Mouse (Mus musculus) megakaryocyte, embryonic 14.5 days (primary cell): Measurements from ENCODE around the gene B4gat1.

Experiments used
- FLI1 ChIP-seq: IDR thresholded peaks from 2 replicates; pipeline ENCODE4 v1.6.1; 2012; ENCODE audit warnings: low read length, inconsistent platforms, mixed read lengths
- GATA1 ChIP-seq: IDR thresholded peaks from 3 replicates; pipeline ENCODE4 v1.6.1; 2012; ENCODE audit warnings: mixed read lengths, low read length, inconsistent platforms, borderline replicate concordance

GRCm38 (mm10) chr19:4999445-5000140, 39.0 kb upstream of the B4gat1 start:
- TF ChIP-seq GATA1 (no peak), FLI1 (no peak)
